Mouse (Mus musculus) embryonic facial prominence, embryonic 15.5 days (tissue): ENCODE results near the gene Cltb. TPM values are rescaled to one million over a fixed set of nuclear protein-coding genes. Genes with fewer than 3 reads are reported as not detected.

ENCODE experiments used
- ATAC-seq: fragments of 200-750 bp; cut with Nextera tagmentation; 2 replicates; pipeline ENCODE4 v1.8.0; 2017; ENCODE audit warnings: low read depth, moderate TSS enrichment; ENCODE audit not compliant: insufficient number of reproducible peaks, low FRiP score, low TSS enrichment
- H3K27ac ChIP-seq: fragments of 300-500 bp; sonication (generic); replicated peaks from 2 replicates; pipeline ENCODE4 v1.5.1; 2015; ENCODE audit warnings: mild to moderate bottlenecking, inconsistent platforms
- H3K27me3 ChIP-seq: fragments of 300-500 bp; sonication (generic); 2 replicates; pipeline ENCODE4 v1.6.1; 2015; ENCODE audit warnings: inconsistent platforms
- H3K36me3 ChIP-seq: fragments of 300-500 bp; sonication (generic); 2 replicates; pipeline ENCODE4 v1.6.1; 2015; ENCODE audit warnings: mild to moderate bottlenecking, inconsistent platforms
- H3K4me1 ChIP-seq: fragments of 300-500 bp; sonication (generic); 2 replicates; pipeline ENCODE4 v1.6.1; 2015; ENCODE audit warnings: inconsistent platforms
- H3K4me2 ChIP-seq: fragments of 300-500 bp; sonication (generic); replicated peaks from 2 replicates; pipeline ENCODE4 v1.6.1; 2015; ENCODE audit warnings: mild to moderate bottlenecking, inconsistent platforms
- H3K4me3 ChIP-seq: fragments of 300-500 bp; sonication (generic); replicated peaks from 2 replicates; pipeline ENCODE4 v1.5.1; 2015; ENCODE audit warnings: mild to moderate bottlenecking, inconsistent platforms
- H3K9ac ChIP-seq: fragments of 300-500 bp; sonication (generic); 2 replicates; pipeline ENCODE4 v1.6.1; 2015; ENCODE audit warnings: inconsistent platforms
- H3K9me3 ChIP-seq: fragments of 300-500 bp; sonication (generic); replicated peaks from 2 replicates; pipeline ENCODE4 v1.6.1; 2016; ENCODE audit warnings: inconsistent platforms
- WGBS: fragments of 180-500 bp; shearing (Covaris S2); methylation state at CpG from one replicate; pipeline ENCODE4 v1.1.7; 2015; 5-methylcytosine and 5-hydroxymethylcytosine counted together
- polyA plus RNA-seq: library from polyadenylated mRNA; unstranded; fragments of >200 nt; fragmentation: Nextera tagmentation; extraction: Ambion mirVana; gene quantifications from 2 replicates; pipeline ENCODE4 v1.2.1, GENCODE M21; 2015

The Cltb gene
- polyA plus RNA-seq, 1 experiment from 2014 or later = 79.3 TPM

- Histone ChIP-seq H3K9ac (no peak overlapping the region), H3K27ac (no peak overlapping the region)
- no peak for ATAC-seq
These were observed 14.9 kb downstream of the Cltb start for GRCm38 (mm10) chr13:54596107-54596690.

GRCm38 (mm10) chr13:54593617-54594016, 17.5 kb downstream of the Cltb start:
- H3K36me3 ChIP-seq = peaks cover 26% of the 10 kb centered on the region
- no peaks in the 10 kb centered on the region for H3K27me3 ChIP-seq
- no peak for ATAC-seq
- no peak overlapping the region for H3K4me2 ChIP-seq
- no peak overlapping the region for H3K4me3 ChIP-seq
- no peak overlapping the region for H3K27ac ChIP-seq
- no peak overlapping the region for H3K9ac ChIP-seq
- H3K9me3 ChIP-seq = no peaks in the 10 kb centered on the region
- 86% methylated on average over 11 of the region's 11 CpGs for WGBS
- peaks cover 25% of the 10 kb centered on the region for H3K4me1 ChIP-seq

More at GRCm38 (mm10) chr13:54596107-54596690, 14.9 kb downstream of the Cltb start:
- no peak overlapping the region for H3K4me2 ChIP-seq
- H3K4me1 ChIP-seq = peaks cover 13% of the 10 kb centered on the region
- WGBS = 69% methylated on average over 8 of the region's 8 CpGs
- H3K36me3 ChIP-seq = peaks cover 36% of the 10 kb centered on the region
- no peaks in the 10 kb centered on the region for H3K9me3 ChIP-seq
- no peak overlapping the region for H3K4me3 ChIP-seq
- H3K27me3 ChIP-seq = no peaks in the 10 kb centered on the region

- peak overlapping the region; percentile 94; the same call in 1 of the 2 replicates for H3K4me3 ChIP-seq
- H3K9ac ChIP-seq = no peak overlapping the region
- peaks cover 36% of the 10 kb centered on the region for H3K36me3 ChIP-seq
- no peaks in the 10 kb centered on the region for H3K9me3 ChIP-seq
- ATAC-seq = no peak
- no peak overlapping the region for H3K4me2 ChIP-seq
- H3K4me1 ChIP-seq = peaks cover 26% of the 10 kb centered on the region
- H3K27me3 ChIP-seq = no peaks in the 10 kb centered on the region
- H3K27ac ChIP-seq = no peak overlapping the region
- 86% methylated on average over 8 of the region's 8 CpGs for WGBS
These were observed 19.3 kb downstream of the Cltb start for GRCm38 (mm10) chr13:54591776-54592356.

GRCm38 (mm10) chr13:54589996-54590951, 20.9 kb downstream of the Cltb start, which contains the start of the genes Nop16 and Higd2a:
TSS of gene Nop16 (minus strand) at chr13:54590090.
TSS of gene Higd2a (plus strand) at chr13:54590207.
- Histone ChIP-seq H3K9ac (peak within 1 kb of the TSS; percentile 93), H3K27me3 (no peaks in the 10 kb centered on the region), H3K4me2 (peak within 1 kb of the TSS; percentile 71), H3K36me3 (peaks cover 44% of the 10 kb centered on the region), H3K4me1 (peaks cover 22% of the 10 kb centered on the region), H3K27ac (peak within 1 kb of the TSS; percentile 94), H3K9me3 (no peaks in the 10 kb centered on the region), H3K4me3 (peak within 1 kb of the TSS; percentile 94)
- peak; percentile 97 for ATAC-seq
- under 1% methylated on average over 51 of the region's 51 CpGs for WGBS

GRCm38 (mm10) chr13:54589414-54589995, 21.6 kb downstream of the Cltb start:
- Histone ChIP-seq H3K9me3 (no peaks in the 10 kb centered on the region), H3K9ac (peak overlapping the region; percentile 69), H3K4me3 (peak overlapping the region; percentile 94), H3K4me2 (peak overlapping the region; percentile 71), H3K27me3 (no peaks in the 10 kb centered on the region), H3K36me3 (peaks cover 44% of the 10 kb centered on the region), H3K27ac (peak overlapping the region; percentile 66), H3K4me1 (peaks cover 22% of the 10 kb centered on the region)
- WGBS = under 1% methylated on average over 24 of the region's 24 CpGs
- peak; percentile 11; the same call in 1 of the 2 replicates for ATAC-seq

GRCm38 (mm10) chr13:54585831-54586230, 25.3 kb downstream of the Cltb start:
- H3K4me3 ChIP-seq = no peak overlapping the region
- peaks cover 11% of the 10 kb centered on the region for H3K4me1 ChIP-seq
- ATAC-seq = no peak
- 87% methylated on average over 11 of the region's 11 CpGs for WGBS
- no peak overlapping the region for H3K27ac ChIP-seq
- H3K9ac ChIP-seq = no peak overlapping the region
- peaks cover 70% of the 10 kb centered on the region for H3K36me3 ChIP-seq
- no peaks in the 10 kb centered on the region for H3K9me3 ChIP-seq
- no peaks in the 10 kb centered on the region for H3K27me3 ChIP-seq
- no peak overlapping the region for H3K4me2 ChIP-seq

- H3K4me1 ChIP-seq = no peaks in the 10 kb centered on the region
- no peak overlapping the region for H3K4me3 ChIP-seq
- H3K27ac ChIP-seq = no peak overlapping the region
- H3K36me3 ChIP-seq = peaks cover 89% of the 10 kb centered on the region
- H3K9ac ChIP-seq = no peak overlapping the region
- no peak overlapping the region for H3K4me2 ChIP-seq
- no peaks in the 10 kb centered on the region for H3K9me3 ChIP-seq
- ATAC-seq = no peak
- no peaks in the 10 kb centered on the region for H3K27me3 ChIP-seq
- 81% methylated on average over 5 of the region's 5 CpGs for WGBS
These were observed 28.3 kb downstream of the Cltb start for GRCm38 (mm10) chr13:54582860-54583259.

- Histone ChIP-seq H3K27me3 (no peaks in the 10 kb centered on the region), H3K9me3 (no peaks in the 10 kb centered on the region), H3K4me1 (no peaks in the 10 kb centered on the region), H3K27ac (no peak overlapping the region), H3K4me2 (no peak overlapping the region), H3K36me3 (peaks cover 86% of the 10 kb centered on the region), H3K4me3 (no peak overlapping the region), H3K9ac (no peak overlapping the region)
- ATAC-seq = no peak
- 84% methylated on average over 10 of the region's 10 CpGs for WGBS
These were observed 29.0 kb downstream of the Cltb start for GRCm38 (mm10) chr13:54582126-54582525.

GRCm38 (mm10) chr13:54581385-54581784, 29.8 kb downstream of the Cltb start:
- Histone ChIP-seq H3K9me3 (no peaks in the 10 kb centered on the region), H3K9ac (no peak overlapping the region), H3K4me1 (peaks cover 7% of the 10 kb centered on the region), H3K4me3 (no peak overlapping the region), H3K27me3 (no peaks in the 10 kb centered on the region), H3K36me3 (peaks cover 89% of the 10 kb centered on the region), H3K4me2 (no peak overlapping the region), H3K27ac (no peak overlapping the region)
- 81% methylated on average over 2 of the region's 2 CpGs for WGBS
- no peak for ATAC-seq

GRCm38 (mm10) chr13:54577652-54578507, 33.3 kb downstream of the Cltb start:
- no peak overlapping the region for H3K9ac ChIP-seq
- H3K27ac ChIP-seq = no peak overlapping the region
- no peak for ATAC-seq
- H3K4me3 ChIP-seq = no peak overlapping the region
- peaks cover 23% of the 10 kb centered on the region for H3K4me1 ChIP-seq
- H3K27me3 ChIP-seq = no peaks in the 10 kb centered on the region
- WGBS = 80% methylated on average over 21 of the region's 21 CpGs
- H3K9me3 ChIP-seq = no peaks in the 10 kb centered on the region
- H3K36me3 ChIP-seq = peaks cover 55% of the 10 kb centered on the region
- no peak overlapping the region for H3K4me2 ChIP-seq
